Mouse (Mus musculus) heart, embryonic 15.5 days (tissue): ENCODE measurements around the gene Itgb3. TPM values are rescaled to one million over a fixed set of nuclear protein-coding genes. Genes with fewer than 3 reads are reported as not detected.
"Not testable (repeated sequence)": the region's sequence is repeated elsewhere in the genome, so short reads cannot be mapped to it uniquely, and the experiment has no call there.

Experiments used
- ATAC-seq: fragments of 200-750 bp; cut with Nextera tagmentation; replicated peaks from 2 replicates; pipeline ENCODE4 v1.8.0; 2017; ENCODE audit warnings: low read depth, moderate TSS enrichment; ENCODE audit not compliant: insufficient number of reproducible peaks, insufficient read depth, low FRiP score
- H3K27ac ChIP-seq: fragments of 300-500 bp; sonication (generic); 2 replicates; pipeline ENCODE4 v1.5.1; 2015; ENCODE audit warnings: mild to moderate bottlenecking, inconsistent platforms
- H3K27me3 ChIP-seq: fragments of 300-500 bp; sonication (generic); 2 replicates; pipeline ENCODE4 v1.6.1; 2015; ENCODE audit warnings: inconsistent platforms
- H3K36me3 ChIP-seq: fragments of 300-500 bp; sonication (generic); 2 replicates; pipeline ENCODE4 v1.6.1; 2015; ENCODE audit warnings: mild to moderate bottlenecking, inconsistent platforms
- H3K4me1 ChIP-seq: fragments of 300-500 bp; sonication (generic); replicated peaks from 2 replicates; pipeline ENCODE4 v1.6.1; 2015; ENCODE audit warnings: inconsistent platforms
- H3K4me2 ChIP-seq: fragments of 300-500 bp; sonication (generic); 2 replicates; pipeline ENCODE4 v1.6.1; 2015; ENCODE audit warnings: inconsistent platforms, mild to moderate bottlenecking, moderate library complexity
- H3K4me3 ChIP-seq: fragments of 300-500 bp; sonication (generic); 2 replicates; pipeline ENCODE4 v1.5.1; 2015; ENCODE audit warnings: mild to moderate bottlenecking, inconsistent platforms
- H3K9ac ChIP-seq: fragments of 300-500 bp; sonication (generic); 2 replicates; pipeline ENCODE4 v1.6.1; 2015; ENCODE audit warnings: mild to moderate bottlenecking, inconsistent platforms
- H3K9me3 ChIP-seq: fragments of 300-500 bp; sonication (generic); replicated peaks from 2 replicates; pipeline ENCODE4 v1.6.1; 2016; ENCODE audit warnings: inconsistent platforms
- WGBS: fragments of 180-500 bp; shearing (Covaris S2); methylation state at CpG from one replicate; pipeline ENCODE4 v1.1.7; 2015; ENCODE audit warnings: mixed read lengths; 5-methylcytosine and 5-hydroxymethylcytosine counted together
- polyA plus RNA-seq: library from polyadenylated mRNA; unstranded; fragments of >200 nt; fragmentation: Nextera tagmentation; extraction: Ambion mirVana; gene quantifications from 2 replicates; pipeline ENCODE4 v1.2.1, GENCODE M21; 2015

The Itgb3 gene
- polyA plus RNA-seq, result 3.7 and 5.4 TPM in 2 replicates

- H3K4me2 ChIP-seq, result peak within 1 kb of the TSS; percentile 98
- H3K4me3 ChIP-seq, result peak within 1 kb of the TSS; percentile 67
- peak within 1 kb of the TSS; percentile 72 for H3K9ac ChIP-seq
- no peaks in the 10 kb centered on the region for H3K36me3 ChIP-seq
- 0 out of 2 replicates have a peak, but pooled peaks cover 2% of the 10 kb centered on the region for H3K27me3 ChIP-seq
- peaks cover 9% of the 10 kb centered on the region for H3K4me1 ChIP-seq
- ATAC-seq, result peak; percentile 87
- H3K9me3 ChIP-seq, result no peaks in the 10 kb centered on the region
- WGBS, result under 1% methylated on average over 42 of the region's 51 CpGs
- peak within 1 kb of the TSS; percentile 36; the same call in 1 of the 2 replicates for H3K27ac ChIP-seq
Measured at GRCm38 (mm10) chr11:104607491-104608245, at the start of gene Itgb3. Gene Itgb3 (plus strand): TSS chr11:104608000.

- H3K27me3 ChIP-seq, result no peaks in the 10 kb centered on the region
- H3K36me3 ChIP-seq, result no peaks in the 10 kb centered on the region
- 35% methylated on average over 4 of the region's 4 CpGs for WGBS
- H3K27ac ChIP-seq, result peak overlapping the region; percentile 84
- H3K4me3 ChIP-seq, result no peak overlapping the region
- peak; percentile 33; the same call in 1 of the 2 replicates for ATAC-seq
- H3K9ac ChIP-seq, result no peak overlapping the region
- H3K4me2 ChIP-seq, result peak overlapping the region; percentile 19; the same call in 1 of the 2 replicates
- H3K4me1 ChIP-seq, result peaks cover 32% of the 10 kb centered on the region
- no peaks in the 10 kb centered on the region for H3K9me3 ChIP-seq
Measured at GRCm38 (mm10) chr11:104558065-104558464, 49.7 kb upstream of the Itgb3 start.

GRCm38 (mm10) chr11:104558651-104559403 lies 49.0 kb upstream of the Itgb3 start:
- Histone ChIP-seq H3K27ac (peak overlapping the region; percentile 84), H3K9me3 (no peaks in the 10 kb centered on the region), H3K4me2 (0 out of 2 replicates have a peak overlapping the region, but pooled peaks have one; percentile 19)

GRCm38 (mm10) chr11:104560971-104561370 lies 46.8 kb upstream of the Itgb3 start:
- peak; percentile 32; the same call in 1 of the 2 replicates for ATAC-seq
- Histone ChIP-seq H3K4me2 (no peak overlapping the region), H3K9me3 (no peaks in the 10 kb centered on the region), H3K9ac (no peak overlapping the region), H3K4me3 (no peak overlapping the region), H3K36me3 (no peaks in the 10 kb centered on the region), H3K27ac (peak overlapping the region; percentile 73), H3K4me1 (peaks cover 42% of the 10 kb centered on the region), H3K27me3 (no peaks in the 10 kb centered on the region)
- WGBS, result 12% methylated on average over 2 of the region's 2 CpGs

More at GRCm38 (mm10) chr11:104558651-104559403, 49.0 kb upstream of the Itgb3 start:
- no peak overlapping the region for H3K9ac ChIP-seq
- H3K27me3 ChIP-seq, result no peaks in the 10 kb centered on the region
- H3K4me1 ChIP-seq, result peaks cover 38% of the 10 kb centered on the region
- no peak overlapping the region for H3K4me3 ChIP-seq
- WGBS, result 42% methylated on average over 4 of the region's 4 CpGs
- no peaks in the 10 kb centered on the region for H3K36me3 ChIP-seq
- ATAC-seq, result peak; percentile 61

- Histone ChIP-seq H3K9ac (no peak overlapping the region), H3K4me2 (no peak overlapping the region), H3K36me3 (no peaks in the 10 kb centered on the region), H3K4me1 (peaks cover 58% of the 10 kb centered on the region), H3K27me3 (no peaks in the 10 kb centered on the region), H3K27ac (peak overlapping the region; percentile 28), H3K9me3 (no peaks in the 10 kb centered on the region), H3K4me3 (no peak overlapping the region)
- WGBS, result 17% methylated on average over 1 of the region's 1 CpGs
- ATAC-seq, result no peak
Measured at GRCm38 (mm10) chr11:104563496-104563895, 44.3 kb upstream of the Itgb3 start.

- WGBS, result 68% methylated on average over 9 of the region's 9 CpGs
- no peak overlapping the region for H3K27ac ChIP-seq
- no peaks in the 10 kb centered on the region for H3K27me3 ChIP-seq
- no peak overlapping the region for H3K4me2 ChIP-seq
- no peaks in the 10 kb centered on the region for H3K36me3 ChIP-seq
- no peaks in the 10 kb centered on the region for H3K9me3 ChIP-seq
- no peak overlapping the region for H3K4me3 ChIP-seq
- no peak for ATAC-seq
- H3K4me1 ChIP-seq, result peaks cover 46% of the 10 kb centered on the region
- no peak overlapping the region for H3K9ac ChIP-seq
Measured at GRCm38 (mm10) chr11:104565172-104565571, 42.6 kb upstream of the Itgb3 start.

- Histone ChIP-seq H3K4me2 (no peak overlapping the region), H3K36me3 (no peaks in the 10 kb centered on the region), H3K27me3 (no peaks in the 10 kb centered on the region), H3K9me3 (no peaks in the 10 kb centered on the region), H3K4me1 (peaks cover 38% of the 10 kb centered on the region), H3K27ac (peak overlapping the region; percentile 33), H3K9ac (no peak overlapping the region), H3K4me3 (no peak overlapping the region)
- WGBS, result 66% methylated on average over 6 of the region's 6 CpGs
- 0 out of 2 replicates have a peak, but pooled peaks have one; percentile 39 for ATAC-seq
Measured at GRCm38 (mm10) chr11:104566097-104566496, 41.7 kb upstream of the Itgb3 start.

- Histone ChIP-seq H3K27me3 (no peaks in the 10 kb centered on the region), H3K27ac (no peak overlapping the region), H3K36me3 (no peaks in the 10 kb centered on the region), H3K4me2 (no peak overlapping the region), H3K4me3 (no peak overlapping the region), H3K4me1 (peaks cover 38% of the 10 kb centered on the region), H3K9me3 (no peaks in the 10 kb centered on the region), H3K9ac (no peak overlapping the region)
- no peak for ATAC-seq
- WGBS, result 76% methylated on average over 2 of the region's 2 CpGs
Measured at GRCm38 (mm10) chr11:104566796-104567195, 41.0 kb upstream of the Itgb3 start.

- 51% methylated on average over 9 of the region's 9 CpGs for WGBS
- Histone ChIP-seq H3K4me1 (peaks cover 48% of the 10 kb centered on the region), H3K9me3 (no peaks in the 10 kb centered on the region), H3K27me3 (no peaks in the 10 kb centered on the region), H3K27ac (peak overlapping the region; percentile 44), H3K36me3 (no peaks in the 10 kb centered on the region), H3K9ac (no peak overlapping the region; the same call in 1 of the 2 replicates), H3K4me2 (no peak overlapping the region), H3K4me3 (no peak overlapping the region)
- 0 out of 2 replicates have a peak, but pooled peaks have one; percentile 25 for ATAC-seq
Measured at GRCm38 (mm10) chr11:104567736-104568135, 40.1 kb upstream of the Itgb3 start.

GRCm38 (mm10) chr11:104568326-104568725 lies 39.5 kb upstream of the Itgb3 start:
- Histone ChIP-seq H3K27ac (peak overlapping the region; percentile 44), H3K9ac (no peak overlapping the region; the same call in 1 of the 2 replicates), H3K4me3 (no peak overlapping the region), H3K4me1 (peaks cover 48% of the 10 kb centered on the region), H3K27me3 (no peaks in the 10 kb centered on the region), H3K9me3 (no peaks in the 10 kb centered on the region), H3K36me3 (no peaks in the 10 kb centered on the region), H3K4me2 (no peak overlapping the region)
- whole genome bisulfite sequencing, result 89% methylated on average over 4 of the region's 4 CpGs
- ATAC-seq, result no peak

- not testable (repeated sequence) for H3K4me2 ChIP-seq, H3K27ac ChIP-seq, ATAC-seq, H3K4me3 ChIP-seq, H3K27me3 ChIP-seq, H3K36me3 ChIP-seq, H3K9me3 ChIP-seq, H3K9ac ChIP-seq
- 76% methylated on average over 8 of the region's 8 CpGs for WGBS
- peaks cover 43% of the 10 kb centered on the region for H3K4me1 ChIP-seq
Measured at GRCm38 (mm10) chr11:104570515-104570914, 37.3 kb upstream of the Itgb3 start.
